Mouse (Mus musculus) erythroblast, embryonic 14.5 days (primary cell): ENCODE data around the gene Rapgefl1.

Experiments
- GATA1 ChIP-seq: IDR thresholded peaks from 2 replicates; pipeline ENCODE4 v1.6.1; 2012; ENCODE audit warnings: low read length, inconsistent platforms, mixed read lengths
- TAL1 ChIP-seq: IDR thresholded peaks from 3 replicates; pipeline ENCODE4 v1.6.1; 2012; ENCODE audit warnings: low read length, inconsistent platforms, mixed read lengths

- TF ChIP-seq GATA1: no peak
- no peak for TF ChIP-seq TAL1
Observed at GRCm38 (mm10) chr11:98902621-98903245, 66.1 kb downstream of the Rapgefl1 start.
